Mouse (Mus musculus) MEL (cell line): Measurements from ENCODE around the gene Nefh.

Source experiments
- BHLHE40 ChIP-seq: IDR thresholded peaks from 2 replicates; pipeline ENCODE4 v1.6.1; 2012; ENCODE audit warnings: low read depth, mild to moderate bottlenecking, inconsistent platforms, low read length, improper control_type of control experiment, borderline replicate concordance
- CTCF ChIP-seq, 3 experiments: IDR thresholded peaks in 2 of 3; conservative IDR thresholded peaks in 1 of 3; 2 replicates each; pipeline ENCODE4 v1.5.1; 2011 to 2012; ENCODE audit warnings: low read length in 3 of 3, low read depth in 2 of 3, mild to moderate bottlenecking in 2 of 3, improper control_type of control experiment in 1 of 3, inconsistent platforms in 1 of 3, mixed read lengths in 1 of 3, moderate library complexity in 1 of 3; ENCODE audit not compliant: control insufficient read depth in 1 of 3, insufficient read depth in 1 of 3, poor library complexity in 1 of 3, severe bottlenecking in 1 of 3
- E2F4 ChIP-seq: IDR thresholded peaks from 2 replicates; pipeline ENCODE4 v1.6.1; 2011; ENCODE audit warnings: low read depth, low read length, improper control_type of control experiment, borderline replicate concordance
- EP300 ChIP-seq, 2 experiments: IDR thresholded peaks; 2 replicates each; pipeline ENCODE4 v1.6.1; 2011; ENCODE audit warnings: improper control_type of control experiment in 2 of 2, low read length in 2 of 2, low read depth in 1 of 2, mild to moderate bottlenecking in 1 of 2
- MAX ChIP-seq: IDR thresholded peaks from 2 replicates; pipeline ENCODE4 v1.6.1; 2011; ENCODE audit warnings: low read length, improper control_type of control experiment
- MEF2A ChIP-seq: IDR thresholded peaks from 2 replicates; pipeline ENCODE4 v1.6.1; 2014; ENCODE audit warnings: low read depth, mild to moderate bottlenecking, inconsistent platforms, low read length, improper control_type of control experiment; ENCODE audit not compliant: poor library complexity, insufficient replicate concordance, severe bottlenecking; ENCODE audit errors: extremely low read depth
- NELFE ChIP-seq: IDR thresholded peaks from 2 replicates; pipeline ENCODE4 v1.6.1; 2011; ENCODE audit warnings: low read depth, low read length, improper control_type of control experiment
- NRF1 ChIP-seq: IDR thresholded peaks from 2 replicates; pipeline ENCODE4 v1.6.1; 2014; ENCODE audit warnings: low read depth, mild to moderate bottlenecking, inconsistent platforms, low read length, improper control_type of control experiment, moderate library complexity; ENCODE audit not compliant: poor library complexity, insufficient read depth, severe bottlenecking
- POLR2A ChIP-seq, 2 experiments: IDR thresholded peaks; 2 replicates each; pipeline ENCODE4 v1.6.1; 2011 to 2012; ENCODE audit warnings: low read length in 2 of 2, mild to moderate bottlenecking in 2 of 2, control low read depth in 1 of 2, improper control_type of control experiment in 1 of 2, low read depth in 1 of 2, moderate library complexity in 1 of 2; ENCODE audit not compliant: control insufficient read depth in 1 of 2, insufficient read depth in 1 of 2, poor library complexity in 1 of 2
- POLR2AphosphoS2 ChIP-seq: IDR thresholded peaks from 2 replicates; pipeline ENCODE4 v1.6.1; 2011; ENCODE audit warnings: low read length, improper control_type of control experiment
- TAL1 ChIP-seq: IDR thresholded peaks from 2 replicates; pipeline ENCODE4 v1.6.1; 2012; ENCODE audit warnings: mild to moderate bottlenecking, inconsistent platforms, low read length, moderate library complexity, mixed read lengths
- TBP ChIP-seq: IDR thresholded peaks from 2 replicates; pipeline ENCODE4 v1.8.0; 2011; ENCODE audit warnings: low read depth, low read length, improper control_type of control experiment
- UBTF ChIP-seq: IDR thresholded peaks from 2 replicates; pipeline ENCODE4 v1.6.1; 2012; ENCODE audit warnings: low read depth, mild to moderate bottlenecking, inconsistent platforms, low read length, improper control_type of control experiment, moderate library complexity, borderline replicate concordance; ENCODE audit not compliant: insufficient read depth
- USF2 ChIP-seq, 2 experiments: IDR thresholded peaks; 2 replicates each; pipeline ENCODE4 v1.6.1; 2011 to 2012; ENCODE audit warnings: improper control_type of control experiment in 2 of 2, low read length in 2 of 2, borderline replicate concordance in 1 of 2, inconsistent platforms in 1 of 2, low read depth in 1 of 2, mild to moderate bottlenecking in 1 of 2; ENCODE audit not compliant: insufficient read depth in 1 of 2

DNA sequence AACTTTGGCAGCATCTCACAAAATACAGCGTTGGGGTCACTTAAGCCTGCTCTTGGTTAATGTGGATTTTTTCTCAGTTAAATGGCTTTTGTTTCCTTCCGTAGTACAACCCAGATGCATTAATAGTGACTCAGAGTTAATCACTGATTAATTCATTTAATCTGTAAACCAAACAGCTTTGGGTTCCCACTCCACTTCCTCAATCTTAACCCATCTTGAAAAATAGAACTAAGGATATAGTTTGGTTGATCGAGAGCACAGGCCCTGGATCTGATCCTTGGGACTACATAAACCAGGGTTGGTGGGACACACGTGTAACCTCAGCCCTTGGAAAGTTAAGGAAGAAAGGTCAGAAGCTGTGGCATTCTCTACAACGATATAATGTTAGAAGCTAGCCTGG lies 11.6 kb downstream of the Nefh start:
- TF ChIP-seq CTCF (IDR thresholded peaks at IDR 0.05 in 2 of 3, conservative IDR thresholded peaks at IDR 0.05 in 1 of 3; ENCODE audit: control insufficient read depth in 1 of 3, insufficient read depth in 1 of 3, low read depth in 2 of 3, low read length in 3 of 3, poor library complexity in 1 of 3, severe bottlenecking in 1 of 3) (no peak), NRF1 (no peak), TAL1 (no peak), BHLHE40 (no peak), MAX (no peak), TBP (peak; percentile 98), MEF2A (no peak), NELFE (no peak), EP300 (IDR thresholded peaks at IDR 0.05; ENCODE audit: low read depth in 1 of 2, low read length in 2 of 2) (0 out of 4 replicates have a peak, but pooled peaks of 1 of the 2 experiments have one; percentile 35), E2F4 (no peak), POLR2A (IDR thresholded peaks at IDR 0.05; ENCODE audit: control insufficient read depth in 1 of 2, insufficient read depth in 1 of 2, low read depth in 1 of 2, low read length in 2 of 2, poor library complexity in 1 of 2) (no peak), UBTF (no peak), POLR2AphosphoS2 (no peak), USF2 (IDR thresholded peaks at IDR 0.05; ENCODE audit: borderline replicate concordance in 1 of 2, insufficient read depth in 1 of 2, low read depth in 1 of 2, low read length in 2 of 2) (no peak)
